Mouse (Mus musculus): Measurements from ENCODE around the gene Gm3233.
"Not testable (repeated sequence)": the region's sequence is repeated elsewhere in the genome, so short reads cannot be mapped to it uniquely, and the experiment has no call there.

The Gm3233 gene

DNA sequence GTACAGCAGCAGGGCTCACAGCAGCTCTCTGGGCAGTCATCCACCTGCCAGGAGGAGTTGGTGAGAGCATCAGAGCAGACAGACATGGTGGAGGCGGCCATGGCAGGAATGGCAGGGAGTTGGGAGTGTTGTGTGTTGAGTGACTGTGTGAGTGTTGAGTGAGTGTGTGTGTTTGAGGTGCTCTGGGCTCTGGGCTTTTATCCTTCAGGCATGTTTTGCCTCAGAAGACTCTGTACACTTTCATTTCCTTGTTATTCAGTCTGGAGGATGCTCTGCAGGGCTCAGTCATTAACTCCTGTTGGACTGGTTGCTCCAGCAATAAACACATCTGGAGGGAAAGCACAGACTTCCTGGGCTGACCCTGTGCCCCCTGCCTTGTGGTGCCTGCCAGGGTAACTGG, at the start of gene Gm3233:
Gm3233 (minus strand) TSS at position 101 of the 400 bp plus-strand sequence.
- not testable (repeated sequence) for DNase-seq

GRCm38 (mm10) chr10:77804095-77804494, 44.6 kb upstream of the Gm3233 start:
- DNase-seq, result no peak

- no peak for DNase-seq
Measured at GRCm38 (mm10) chr10:77798921-77799508, 39.5 kb upstream of the Gm3233 start, which contains the start of gene Gm19668. Gm19668 (minus strand) TSS chr10:77799133.

DNA sequence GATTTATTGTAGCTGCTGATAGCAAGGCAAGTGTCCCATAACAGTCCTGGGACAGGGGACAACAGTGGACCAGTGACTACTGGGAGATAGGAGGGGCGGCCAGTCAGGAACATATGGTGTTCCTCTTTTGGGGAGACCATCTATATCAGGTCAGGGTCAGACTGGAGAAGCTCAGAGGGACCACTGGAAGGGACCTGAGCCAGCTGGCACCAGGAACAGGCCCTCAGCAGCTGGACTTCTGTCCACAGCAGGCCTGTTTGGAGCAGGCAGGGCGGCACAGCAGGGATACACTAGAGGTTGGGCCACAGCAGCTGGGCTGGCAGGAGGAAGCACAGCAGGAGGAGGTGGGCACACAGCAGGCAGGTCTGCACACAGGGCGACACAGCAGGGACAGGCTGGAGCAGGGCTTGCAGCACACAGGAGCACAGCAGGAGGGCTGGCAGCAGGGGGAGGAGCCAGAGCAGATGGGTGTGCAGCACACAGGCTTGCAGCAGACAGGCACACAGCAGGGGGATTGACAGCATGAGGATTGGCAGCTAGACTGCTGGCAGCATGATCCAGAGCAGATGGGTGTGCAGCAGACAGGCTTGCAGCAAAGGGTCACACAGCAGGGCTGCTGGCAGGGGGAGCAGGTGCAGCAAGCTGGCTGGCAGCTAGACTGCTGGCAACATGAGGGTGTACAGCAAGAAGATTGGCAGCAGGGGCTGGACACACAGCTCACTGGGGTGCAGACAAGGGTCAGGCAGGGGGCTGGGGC, 38.9 kb upstream of the Gm3233 start:
- not testable (repeated sequence) for DNase-seq

GRCm38 (mm10) chr10:77797677-77798076, 38.2 kb upstream of the Gm3233 start:
- no peak for DNase-seq

DNA sequence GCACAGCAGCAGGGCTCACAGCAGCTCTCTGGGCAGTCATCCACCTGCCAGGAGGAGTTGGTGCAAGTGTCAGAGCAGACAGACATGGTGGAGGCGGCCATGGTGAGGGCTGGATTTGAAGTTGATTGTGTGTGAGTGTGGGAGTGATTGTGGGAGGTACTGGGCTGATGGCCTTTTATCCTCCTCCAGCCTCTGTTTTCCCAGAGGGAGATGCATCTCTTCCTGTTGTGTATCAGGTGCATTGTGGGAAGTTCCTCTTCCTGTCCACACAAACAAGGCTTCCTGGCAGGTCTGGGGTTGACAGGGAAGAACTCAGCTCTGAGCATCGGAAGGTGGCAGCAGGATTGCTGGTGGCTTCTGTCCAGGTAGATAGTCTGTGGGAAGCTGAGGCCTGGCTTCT, 35.5 kb upstream of the Gm3233 start, which contains the start of gene Gm9639:
Gm9639 (minus strand) TSS at position 101 of the 400 bp plus-strand sequence.
- no peak for DNase-seq

- DNase-seq, result no peak
Measured at GRCm38 (mm10) chr10:77788621-77789020, 29.1 kb upstream of the Gm3233 start.

GRCm38 (mm10) chr10:77787876-77788275, 28.4 kb upstream of the Gm3233 start, which contains the start of gene Gm7137:
Gm7137 (minus strand) TSS chr10:77788200.
- not testable (repeated sequence) for DNase-seq

GRCm38 (mm10) chr10:77783396-77783795, 23.9 kb upstream of the Gm3233 start:
- DNase-seq, result not testable (repeated sequence)

DNA sequence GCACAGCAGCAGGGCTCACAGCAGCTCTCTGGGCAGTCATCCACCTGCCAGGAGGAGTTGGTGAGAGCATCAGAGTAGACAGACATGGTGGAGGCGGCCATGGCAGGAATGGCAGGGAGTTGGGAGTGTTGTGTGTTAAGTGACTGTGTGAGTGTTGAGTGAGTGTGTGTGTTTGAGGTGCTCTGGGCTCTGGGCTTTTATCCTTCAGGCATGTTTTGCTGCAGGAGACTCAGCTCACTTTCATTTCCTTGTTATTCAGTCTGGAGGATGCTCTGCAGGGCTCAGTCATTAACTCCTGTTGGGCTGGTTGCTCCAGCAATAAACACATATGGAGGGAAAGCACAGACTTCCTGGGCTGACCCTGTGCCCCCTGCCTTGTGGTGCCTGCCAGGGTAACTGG, 23.0 kb upstream of the Gm3233 start, which contains the start of gene Gm3250:
Gm3250 (minus strand) TSS at position 101 of the 400 bp plus-strand sequence.
- not testable (repeated sequence) for DNase-seq

DNA sequence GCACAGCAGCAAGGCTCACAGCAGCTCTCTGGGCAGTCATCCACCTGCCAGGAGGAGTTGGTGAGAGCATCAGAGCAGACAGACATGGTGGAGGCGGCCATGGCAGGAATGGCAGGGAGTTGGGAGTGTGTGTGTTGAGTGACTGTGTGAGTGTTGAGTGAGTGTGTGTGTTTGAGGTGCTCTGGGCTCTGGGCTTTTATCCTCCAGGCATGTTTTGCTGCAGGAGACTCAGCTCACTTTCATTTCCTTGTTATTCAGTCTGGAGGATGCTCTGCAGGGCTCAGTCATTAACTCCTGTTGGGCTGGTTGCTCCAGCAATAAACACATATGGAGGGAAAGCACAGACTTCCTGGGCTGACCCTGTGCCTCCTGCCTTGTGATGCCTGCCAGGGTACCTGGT, 17.4 kb upstream of the Gm3233 start, which contains the start of gene Gm7138:
Gm7138 (minus strand) TSS at position 101 of the 400 bp plus-strand sequence.
- not testable (repeated sequence) for DNase-seq

DNA sequence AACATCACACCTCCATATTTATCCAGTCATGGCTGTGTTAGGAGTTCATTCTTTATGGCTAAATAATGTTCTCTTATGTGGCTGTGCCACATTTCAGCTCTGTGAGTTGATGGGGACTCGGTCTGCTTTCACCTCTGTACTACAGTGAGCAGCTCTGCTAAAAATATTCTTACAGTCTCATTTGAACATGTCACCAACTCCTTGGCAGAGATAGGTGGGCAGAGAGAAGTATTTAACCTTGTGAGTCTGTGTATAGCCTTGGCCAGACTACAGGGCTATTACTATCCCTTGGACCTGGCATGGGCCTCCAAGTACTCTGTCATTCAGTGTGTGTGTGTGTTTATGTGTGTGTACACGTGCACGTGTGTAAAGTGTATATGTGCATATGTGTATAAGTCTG, 12.7 kb upstream of the Gm3233 start:
- DNase-seq, result not testable (repeated sequence)

DNA sequence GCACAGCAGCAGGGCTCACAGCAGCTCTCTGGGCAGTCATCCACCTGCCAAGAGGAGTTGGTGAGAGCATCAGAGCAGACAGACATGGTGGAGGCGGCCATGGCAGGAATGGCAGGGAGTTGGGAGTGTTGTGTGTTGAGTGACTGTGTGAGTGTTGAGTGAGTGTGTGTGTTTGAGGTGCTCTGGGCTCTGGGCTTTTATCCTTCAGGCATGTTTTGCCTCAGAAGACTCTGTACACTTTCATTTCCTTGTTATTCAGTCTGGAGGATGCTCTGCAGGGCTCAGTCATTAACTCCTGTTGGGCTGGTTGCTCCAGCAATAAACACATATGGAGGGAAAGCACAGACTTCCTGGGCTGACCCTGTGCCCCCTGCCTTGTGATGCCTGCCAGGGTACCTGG, 11.7 kb upstream of the Gm3233 start, which contains the start of gene Gm3238:
Gm3238 (minus strand) TSS at position 101 of the 400 bp plus-strand sequence.
- DNase-seq, result not testable (repeated sequence)

- DNase-seq, result no peak
Measured at GRCm38 (mm10) chr10:77769727-77770126, 10.2 kb upstream of the Gm3233 start.

DNA sequence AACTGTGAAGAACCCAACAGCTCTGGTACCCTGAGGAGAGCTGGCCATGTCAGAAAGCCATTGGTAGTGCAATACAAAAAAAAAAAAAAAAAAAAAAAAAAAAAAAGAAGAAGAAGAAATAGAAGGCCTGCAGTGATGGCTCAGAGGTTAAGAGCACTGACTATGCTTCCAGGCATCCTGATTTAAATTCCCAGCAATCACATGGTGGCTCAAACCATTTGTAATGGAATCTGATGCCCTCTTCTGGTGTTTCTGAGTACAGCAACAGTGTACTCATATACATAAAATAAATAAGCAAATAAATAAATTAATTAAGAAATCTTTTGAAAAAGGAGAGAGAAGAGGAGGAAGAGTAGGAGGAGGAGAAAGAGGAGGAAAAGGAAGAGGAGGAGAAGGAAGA, 6.0 kb downstream of the Gm3233 start:
- no peak for DNase-seq

DNA sequence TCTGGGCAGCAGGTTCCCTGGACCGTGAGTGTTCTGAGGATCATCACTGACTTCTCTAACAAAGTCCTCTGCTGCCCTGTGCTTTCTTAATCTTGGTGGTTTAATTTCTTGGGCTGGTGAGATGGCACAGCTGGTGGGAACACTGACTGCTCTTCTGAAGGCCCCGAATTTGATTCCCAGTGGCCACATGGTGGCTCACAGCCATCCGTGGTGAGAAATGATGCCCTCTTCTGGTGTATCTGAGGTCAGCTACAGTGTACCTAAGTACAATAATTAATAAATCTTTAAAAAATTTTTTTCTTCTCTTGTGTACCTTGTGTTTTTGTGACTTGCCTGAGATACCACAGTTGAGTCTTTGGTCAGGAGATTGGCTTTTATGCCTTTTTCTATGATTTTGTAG, 7.2 kb downstream of the Gm3233 start:
- not testable (repeated sequence) for DNase-seq

GRCm38 (mm10) chr10:77751254-77751653, 8.2 kb downstream of the Gm3233 start, which contains the start of gene Gm9736:
Gm9736 (minus strand) TSS chr10:77751354.
- DNase-seq, result not testable (repeated sequence)

DNA sequence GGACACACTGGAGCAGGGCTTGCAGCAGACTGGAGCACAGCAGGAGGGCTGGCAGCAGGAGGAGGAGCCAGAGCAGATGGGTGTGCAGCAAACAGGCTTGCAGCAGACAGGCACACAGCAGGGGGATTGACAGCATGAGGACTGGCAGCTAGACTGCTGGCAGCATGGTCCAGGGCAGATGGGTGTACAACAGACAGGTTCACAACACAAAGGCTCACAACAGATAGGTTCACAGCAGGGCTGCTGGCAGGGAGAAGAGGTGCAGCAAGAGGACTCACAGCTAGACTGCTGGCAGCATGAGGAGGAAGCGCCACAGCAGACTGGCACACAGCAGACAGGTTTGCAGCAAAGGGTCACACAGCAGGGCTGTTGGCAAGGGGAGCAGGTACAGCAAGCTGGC, 8.8 kb downstream of the Gm3233 start:
- not testable (repeated sequence) for DNase-seq

DNA sequence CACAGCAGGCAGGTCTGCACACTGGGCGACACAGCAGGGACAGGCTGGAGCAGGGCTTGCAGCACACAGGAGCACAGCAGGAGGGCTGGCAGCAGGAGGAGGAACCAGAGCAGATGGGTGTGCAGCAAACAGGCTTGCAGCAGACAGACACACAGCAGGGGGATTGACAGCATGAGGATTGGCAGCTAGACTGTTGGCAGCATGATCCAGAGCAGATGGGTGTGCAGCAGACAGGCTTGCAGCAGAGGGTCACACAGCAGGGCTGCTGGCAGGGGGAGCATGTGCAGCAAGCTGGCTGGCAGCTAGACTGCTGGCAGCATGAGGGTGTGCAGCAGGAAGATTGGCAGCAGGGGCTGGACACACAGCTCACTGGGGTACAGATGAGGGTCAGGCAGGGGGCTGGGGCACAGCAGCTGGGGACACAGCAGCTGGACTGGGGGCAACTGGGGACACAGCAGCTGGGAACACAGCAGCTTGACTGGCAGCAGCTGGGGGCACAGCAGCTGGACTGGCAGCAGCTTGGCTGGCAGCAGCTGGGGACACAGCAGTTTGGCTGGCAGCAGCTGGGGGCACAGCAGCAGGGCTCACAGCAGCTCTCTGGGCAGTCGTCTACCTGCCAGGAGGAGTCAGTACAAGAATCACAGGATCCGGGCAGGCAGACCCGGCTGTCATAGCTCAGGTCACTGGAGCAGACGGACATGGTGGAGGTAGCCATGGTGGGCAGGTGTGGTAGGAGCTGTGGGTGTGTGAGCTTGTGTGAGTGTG, 17.4 kb downstream of the Gm3233 start, which contains the start of gene Gm18596:
Gm18596 (minus strand) TSS at position 715 of the 765 bp plus-strand sequence.
- not testable (repeated sequence) for DNase-seq

- no peak for DNase-seq
Measured at GRCm38 (mm10) chr10:77738929-77739328, 20.6 kb downstream of the Gm3233 start.

- no peak for DNase-seq
Measured at GRCm38 (mm10) chr10:77735928-77736327, 23.6 kb downstream of the Gm3233 start.

DNA sequence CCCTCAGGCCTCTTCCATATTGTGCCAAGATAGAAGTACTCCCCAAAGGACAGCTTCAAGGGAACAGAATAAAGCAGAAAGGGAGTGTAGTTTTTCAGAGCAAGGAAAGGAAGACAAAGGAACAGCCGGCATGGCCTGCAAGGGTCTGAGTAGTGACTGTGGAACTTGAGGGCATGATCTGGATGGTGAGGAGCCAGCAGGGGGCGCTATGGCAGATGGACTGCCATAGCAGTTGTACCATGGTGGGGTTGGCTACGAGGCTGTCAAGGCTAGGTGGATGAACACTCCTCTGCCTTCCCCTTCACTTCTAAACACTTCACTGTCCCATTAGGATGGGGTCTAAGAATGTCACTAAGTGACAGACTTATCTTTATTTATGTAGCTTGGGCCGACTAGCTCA, 30.2 kb downstream of the Gm3233 start:
- no peak for DNase-seq

DNA sequence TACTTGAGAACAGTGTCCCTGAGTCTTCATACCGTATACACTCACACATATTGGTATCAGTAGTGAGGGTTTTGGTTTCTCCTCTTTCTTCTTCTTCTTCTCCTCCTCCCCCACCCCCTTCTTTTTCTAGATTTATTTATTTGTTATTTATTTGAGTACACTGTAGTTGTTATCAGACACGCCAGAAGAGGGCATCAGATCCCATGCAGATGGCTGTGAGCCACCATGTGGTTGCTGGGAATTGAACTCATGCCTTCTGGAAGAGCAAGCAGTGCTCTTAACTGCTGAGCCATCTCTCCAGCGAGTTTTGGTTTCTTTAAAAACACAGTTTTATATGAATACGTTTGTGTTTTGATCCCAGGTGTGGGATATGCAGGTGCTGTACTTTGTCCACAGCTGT, 31.2 kb downstream of the Gm3233 start:
- no peak for DNase-seq
